Mouse (Mus musculus) lung, adult 18-20 months (tissue): ENCODE measurements around the gene Nqo1.
A peak's percentile ranks its signal among the peaks of the same experiment; 100 is the strongest.

ENCODE experiments used
- DNase-seq, 2 experiments: peaks; one replicate each; pipeline ENCODE4 v3.0.0; 2022; ENCODE audit warnings: mixed read lengths in 2 of 2

The Nqo1 gene

GRCm38 (mm10) chr8:107403038-107403781 lies at the start of gene Nqo1:
Gene Nqo1 (minus strand): TSS chr8:107403206.
- DNase-seq: peak; percentile 79 to 85

- DNase-seq: no peak
Measured at GRCm38 (mm10) chr8:107451414-107452066, 48.5 kb upstream of the Nqo1 start.

- DNase-seq: no peak
Measured at GRCm38 (mm10) chr8:107449655-107450054, 46.6 kb upstream of the Nqo1 start.

- DNase-seq: no peak
Measured at GRCm38 (mm10) chr8:107449130-107449529, 46.1 kb upstream of the Nqo1 start.

- DNase-seq: no peak
Measured at GRCm38 (mm10) chr8:107448382-107448889, 45.4 kb upstream of the Nqo1 start.

GRCm38 (mm10) chr8:107447713-107448112 lies 44.7 kb upstream of the Nqo1 start:
- no peak for DNase-seq

- no peak for DNase-seq
Measured at GRCm38 (mm10) chr8:107444626-107445025, 41.6 kb upstream of the Nqo1 start.

- DNase-seq: no peak
Measured at GRCm38 (mm10) chr8:107439880-107440625, 37.0 kb upstream of the Nqo1 start.

- DNase-seq: no peak
Measured at GRCm38 (mm10) chr8:107437711-107438110, 34.7 kb upstream of the Nqo1 start.

- DNase-seq: peak; percentile 27 to 38
Measured at GRCm38 (mm10) chr8:107436841-107437421, 33.9 kb upstream of the Nqo1 start.

GRCm38 (mm10) chr8:107435962-107436831 lies 33.2 kb upstream of the Nqo1 start, which contains the start of gene Wwp2:
Gene Wwp2 (plus strand): TSS chr8:107436365.
- peak; percentile 75 to 78 for DNase-seq

- DNase-seq: no peak
Measured at GRCm38 (mm10) chr8:107435421-107435961, 32.5 kb upstream of the Nqo1 start.

GRCm38 (mm10) chr8:107430821-107431220 lies 27.8 kb upstream of the Nqo1 start:
- no peak for DNase-seq

- DNase-seq: no peak
Measured at GRCm38 (mm10) chr8:107425230-107425597, 22.2 kb upstream of the Nqo1 start.

- DNase-seq: peak; percentile 95 to 97
Measured at GRCm38 (mm10) chr8:107424597-107425229, 21.7 kb upstream of the Nqo1 start, which contains the start of gene Nob1. Gene Nob1 (minus strand): TSS chr8:107425051.

GRCm38 (mm10) chr8:107424176-107424575 lies 21.2 kb upstream of the Nqo1 start:
- DNase-seq: no peak

GRCm38 (mm10) chr8:107417001-107417400 lies 14.0 kb upstream of the Nqo1 start:
- DNase-seq: no peak

GRCm38 (mm10) chr8:107413881-107414280 lies 10.9 kb upstream of the Nqo1 start:
- DNase-seq: no peak

GRCm38 (mm10) chr8:107412552-107412951 lies 9.5 kb upstream of the Nqo1 start:
- DNase-seq: no peak

- peak in 1 of 2 experiments; percentile 11 for DNase-seq
Measured at GRCm38 (mm10) chr8:107411391-107411790, 8.4 kb upstream of the Nqo1 start.

GRCm38 (mm10) chr8:107405935-107406334 lies 2.9 kb upstream of the Nqo1 start:
- DNase-seq: peak in 1 of 2 experiments; percentile 21
